8 mouse cellular contexts compared by ENCODE assay signal in the genomic region with DNA sequence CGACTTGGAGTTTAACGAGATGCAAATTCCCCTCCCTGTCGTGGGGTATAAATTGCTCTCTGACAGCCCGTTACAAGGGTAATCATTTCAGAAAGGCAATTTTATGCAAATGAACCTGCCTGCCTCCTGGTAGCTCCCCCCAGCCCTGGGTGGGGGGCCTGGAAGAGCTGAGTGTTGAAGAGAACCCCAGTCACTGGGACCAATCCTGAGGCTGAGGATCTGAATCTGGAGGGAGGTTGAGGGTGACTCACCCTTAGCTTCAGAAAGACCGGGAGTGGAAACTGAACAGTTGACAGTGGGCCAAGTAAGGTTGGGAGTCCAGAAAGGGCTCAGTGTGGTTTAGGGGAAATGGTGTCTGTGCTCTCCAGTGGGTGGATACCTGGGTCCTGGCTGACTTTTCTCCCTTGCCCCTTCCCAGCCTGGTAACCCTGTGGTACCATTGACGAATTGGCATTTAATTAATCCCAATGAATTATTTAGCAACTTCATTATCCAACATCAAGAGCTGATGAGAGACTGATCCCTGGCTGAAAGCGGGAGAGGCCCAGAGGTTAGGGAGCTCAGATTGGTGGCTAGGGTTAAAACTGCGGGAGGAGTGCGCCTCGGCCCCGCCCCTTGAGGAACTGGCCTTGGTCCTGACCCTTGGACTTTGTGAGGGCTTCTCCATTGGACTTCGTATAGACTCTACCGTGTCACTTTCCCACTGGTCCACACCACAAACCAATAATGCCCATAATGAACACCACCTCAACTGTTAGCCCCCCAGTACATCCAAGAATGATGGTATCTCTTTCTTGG. TPM values are rescaled to one million over a fixed set of nuclear protein-coding genes. Genes with fewer than 3 reads are reported as not detected.
DNase-seq lines count a peak whose midpoint lies in the region; ATAC-seq lines count a peak whose summit lies in the region.

No protein-coding gene starts in this region.

- no peak overlapping the region for H3K9ac ChIP-seq in liver, embryonic 12.5 days
- H3K9ac ChIP-seq in forebrain, embryonic 13.5 days = no peak overlapping the region
- no peak overlapping the region for H3K9ac ChIP-seq in neural tube, embryonic 12.5 days

- no peak overlapping the region for H3K4me2 ChIP-seq in liver, embryonic 12.5 days
- peak overlapping the region; percentile 62 for H3K4me2 ChIP-seq in forebrain, embryonic 13.5 days
- H3K4me2 ChIP-seq in neural tube, embryonic 12.5 days (replicated peaks) = peak overlapping the region; percentile 66; the same call in 1 of the 2 replicates

- H3K36me3 ChIP-seq in liver, embryonic 12.5 days = no peaks in the 10 kb centered on the region
- peaks cover 8% of the 10 kb centered on the region; the same call in 1 of the 2 replicates for H3K36me3 ChIP-seq in forebrain, embryonic 13.5 days (ENCODE audit: poor library complexity, severe bottlenecking)
- 0 out of 2 replicates have a peak, but pooled peaks cover 7% of the 10 kb centered on the region for H3K36me3 ChIP-seq in neural tube, embryonic 12.5 days

- no peak for ATAC-seq in liver, embryonic 12.5 days
- ATAC-seq in forebrain, embryonic 13.5 days = peak; percentile 44; the same call in 1 of the 2 replicates
- ATAC-seq in neural tube, embryonic 12.5 days (ENCODE audit: low FRiP score, low read depth) = no peak

- no peak overlapping the region for H3K27ac ChIP-seq in liver, embryonic 12.5 days
- peak overlapping the region; percentile 54 for H3K27ac ChIP-seq in forebrain, embryonic 13.5 days
- no peak overlapping the region for H3K27ac ChIP-seq in neural tube, embryonic 12.5 days

- H3K4me1 ChIP-seq in liver, embryonic 12.5 days = peaks cover 16% of the 10 kb centered on the region
- H3K4me1 ChIP-seq in forebrain, embryonic 13.5 days = peaks cover 92% of the 10 kb centered on the region
- H3K4me1 ChIP-seq in neural tube, embryonic 12.5 days = peaks cover 58% of the 10 kb centered on the region

- H3K4me3 ChIP-seq in liver, embryonic 12.5 days = no peak overlapping the region
- H3K4me3 ChIP-seq in forebrain, embryonic 13.5 days = peak overlapping the region; percentile 36
- no peak overlapping the region for H3K4me3 ChIP-seq in neural tube, embryonic 12.5 days

- DNase-seq in liver = peak; percentile 55
- DNase-seq in WW6 (ENCODE audit: low read depth, low spot score) = peak; percentile 52
- peak; percentile 51 to 81 for DNase-seq in kidney, postnatal 36 days
- no peak for DNase-seq in frontal cortex, postnatal 14 days (ENCODE audit: low spot score in 2 of 2)
- no peak for DNase-seq in left cerebral cortex, adult 18-20 months (ENCODE audit: low spot score in 2 of 2)

- H3K27me3 ChIP-seq in liver, embryonic 12.5 days (replicated peaks) = peaks cover 94% of the 10 kb centered on the region
- peaks cover 55% of the 10 kb centered on the region for H3K27me3 ChIP-seq in forebrain, embryonic 13.5 days
- peaks cover 73% of the 10 kb centered on the region for H3K27me3 ChIP-seq in neural tube, embryonic 12.5 days (replicated peaks)

- 20% methylated on average over 13 of the region's 13 CpGs for WGBS in liver, embryonic 12.5 days (ENCODE audit: insufficient replicate concordance)
- WGBS in forebrain, embryonic 13.5 days = 7% methylated on average over 13 of the region's 13 CpGs
- 13% methylated on average over 13 of the region's 13 CpGs for WGBS in neural tube, embryonic 12.5 days

- H3K9me3 ChIP-seq in liver, embryonic 12.5 days (replicated peaks) = no peaks in the 10 kb centered on the region
- no peaks in the 10 kb centered on the region for H3K9me3 ChIP-seq in forebrain, embryonic 13.5 days (replicated peaks)
- H3K9me3 ChIP-seq in neural tube, embryonic 12.5 days = no peaks in the 10 kb centered on the region

RNA-seq across cellular contexts. Expression of a gene that starts 8.4 kb away (rescaled TPM):
- polyA plus RNA-seq in liver, embryonic 12.5 days (2016; fragmentation: Nextera tagmentation; extraction: Ambion mirVana) = 0.83 and 0.85 TPM in 2 replicates
- polyA plus RNA-seq in forebrain, embryonic 13.5 days (2015; fragmentation: Nextera tagmentation; extraction: Ambion mirVana) = 16.9 and 18.1 TPM in 2 replicates
- polyA plus RNA-seq in neural tube, embryonic 12.5 days (2016; fragmentation: Nextera tagmentation; extraction: Ambion mirVana) = 31.2 and 32.9 TPM in 2 replicates
- total RNA-seq in left cerebral cortex, adult 18-20 months (2021) = 100 to 1,000 TPM; 549 to 568 TPM

RNA-seq across cellular contexts. Expression of a gene that starts 27.8 kb away (rescaled TPM):
- polyA plus RNA-seq in liver, embryonic 12.5 days (2016; fragmentation: Nextera tagmentation; extraction: Ambion mirVana) = 97.8 and 106 TPM in 2 replicates
- 21.1 and 25.1 TPM in 2 replicates for polyA plus RNA-seq in forebrain, embryonic 13.5 days (2015; fragmentation: Nextera tagmentation; extraction: Ambion mirVana)
- 26.4 and 28.3 TPM in 2 replicates for polyA plus RNA-seq in neural tube, embryonic 12.5 days (2016; fragmentation: Nextera tagmentation; extraction: Ambion mirVana)
- total RNA-seq in left cerebral cortex, adult 18-20 months (2021) = 10 to 100 TPM; 68.2 to 84.7 TPM

RNA-seq across cellular contexts. Expression of a gene that starts 42.7 kb away (rescaled TPM):
- polyA plus RNA-seq in liver, embryonic 12.5 days (2016; fragmentation: Nextera tagmentation; extraction: Ambion mirVana) = 2.6 and 2.7 TPM in 2 replicates
- 2.0 and 2.1 TPM in 2 replicates for polyA plus RNA-seq in forebrain, embryonic 13.5 days (2015; fragmentation: Nextera tagmentation; extraction: Ambion mirVana)
- polyA plus RNA-seq in neural tube, embryonic 12.5 days (2016; fragmentation: Nextera tagmentation; extraction: Ambion mirVana) = 4.7 and 5.5 TPM in 2 replicates
- total RNA-seq in left cerebral cortex, adult 18-20 months (2021) = 10 to 100 TPM; 32.6 to 37.9 TPM

Comparison
In these comparisons a context has a peak if more than half of its experiments do, and no peak if none do; other contexts are left out.
1. DNase-seq: peak in liver (single experiment), WW6 (single experiment) and kidney, postnatal 36 days (2 of 2); none in frontal cortex, postnatal 14 days (0 of 2) and left cerebral cortex, adult 18-20 months (0 of 2).